Comparison of ENCODE assay signal across 7 mouse cellular contexts in genomic region chr2:92423702-92424461, GRCm38 (mm10). TPM values are rescaled to one million over a fixed set of nuclear protein-coding genes. Genes with fewer than 3 reads are reported as not detected.
A peak's percentile ranks its signal among the peaks of the same experiment; 100 is the strongest.
DNase-seq lines count a peak whose midpoint lies in the region; ATAC-seq and TF ChIP-seq lines count a peak whose summit lies in the region.

No protein-coding gene starts in this region.

- H3K4me3 ChIP-seq in embryonic facial prominence, embryonic 15.5 days (replicated peaks): no peak overlapping the region
- no peak overlapping the region for H3K4me3 ChIP-seq in limb, embryonic 14.5 days (replicated peaks; ENCODE audit: low read length)

- peak; percentile 37 for ATAC-seq in embryonic facial prominence, embryonic 15.5 days (ENCODE audit: insufficient number of reproducible peaks, low FRiP score, low TSS enrichment, low read depth)
- no peak for ATAC-seq in limb, embryonic 14.5 days (ENCODE audit: low FRiP score, low read depth)

- H3K4me2 ChIP-seq in embryonic facial prominence, embryonic 15.5 days (replicated peaks): no peak overlapping the region
- H3K4me2 ChIP-seq in limb, embryonic 14.5 days (replicated peaks; ENCODE audit: low read depth, low read length, severe bottlenecking): no peak overlapping the region

- peaks cover 58% of the 10 kb centered on the region for H3K36me3 ChIP-seq in embryonic facial prominence, embryonic 15.5 days
- peaks cover 71% of the 10 kb centered on the region for H3K36me3 ChIP-seq in limb, embryonic 14.5 days (ENCODE audit: control insufficient read depth, insufficient read depth, low read length)

- DNase-seq in adrenal gland, postnatal 4 days (ENCODE audit: low spot score in 2 of 2): peak; percentile 80 to 89
- DNase-seq in heart, adult 9 months (ENCODE audit: low spot score in 2 of 2): peak; percentile 97 to 98
- DNase-seq in kidney, adult 8-10 months: peak; percentile 98 to 99
- no peak for DNase-seq in limb, embryonic 14.5 days (ENCODE audit: low spot score)
- peak; percentile 79 for DNase-seq in ovary, postnatal 14 days (ENCODE audit: low spot score)
- DNase-seq in urinary bladder, postnatal 36 days (ENCODE audit: low spot score in 2 of 2): peak; percentile 85 to 97

- no peak overlapping the region for H3K9ac ChIP-seq in embryonic facial prominence, embryonic 15.5 days
- H3K9ac ChIP-seq in limb, embryonic 14.5 days (ENCODE audit: low read depth, low read length, severe bottlenecking): no peak overlapping the region

- peaks cover 48% of the 10 kb centered on the region for H3K4me1 ChIP-seq in embryonic facial prominence, embryonic 15.5 days
- peaks cover 42% of the 10 kb centered on the region for H3K4me1 ChIP-seq in limb, embryonic 14.5 days (ENCODE audit: control insufficient read depth, insufficient read depth, low read length)

- 77% methylated on average over 9 of the region's 9 CpGs for WGBS in embryonic facial prominence, embryonic 15.5 days
- WGBS in limb, embryonic 14.5 days: 89% methylated on average over 9 of the region's 9 CpGs

- no peaks in the 10 kb centered on the region for H3K27me3 ChIP-seq in embryonic facial prominence, embryonic 15.5 days
- no peaks in the 10 kb centered on the region for H3K27me3 ChIP-seq in limb, embryonic 14.5 days (ENCODE audit: control insufficient read depth, insufficient read depth, low read length)

- TF ChIP-seq POLR2A in limb, embryonic 14.5 days (IDR thresholded peaks at IDR 0.05; ENCODE audit: borderline replicate concordance, extremely low read depth, insufficient read depth, insufficient read length): no peak

- no peaks in the 10 kb centered on the region for H3K9me3 ChIP-seq in embryonic facial prominence, embryonic 15.5 days (replicated peaks)
- no peaks in the 10 kb centered on the region for H3K9me3 ChIP-seq in limb, embryonic 14.5 days (ENCODE audit: control insufficient read depth, low read length)

- peak overlapping the region; percentile 79 for H3K27ac ChIP-seq in embryonic facial prominence, embryonic 15.5 days (replicated peaks)
- H3K27ac ChIP-seq in limb, embryonic 14.5 days (replicated peaks; ENCODE audit: low read depth, low read length): peak overlapping the region; percentile 87

RNA-seq across cellular contexts. Expression of gene Cry2, which starts 10.0 kb away (rescaled TPM):
- 10 to 100 TPM; 58.6 to 65.8 TPM for total RNA-seq in adrenal gland, postnatal 4 days (2021)
- 30.6 and 33.9 TPM in 2 replicates for polyA plus RNA-seq in embryonic facial prominence, embryonic 15.5 days (2015; fragmentation: Nextera tagmentation; extraction: Ambion mirVana)
- 27.2 and 33.5 TPM in 2 replicates for polyA plus RNA-seq in limb, embryonic 14.5 days (2012; rRNA removed)
- 30.2 and 34.8 TPM in 2 replicates for polyA plus RNA-seq in limb, embryonic 14.5 days (2014; fragmentation: Nextera tagmentation; extraction: Ambion mirVana)

RNA-seq across cellular contexts. Expression of gene Mapk8ip1, which starts 22.8 kb away (rescaled TPM):
- total RNA-seq in adrenal gland, postnatal 4 days (2021): 10 to 100 TPM; 48.9 to 52.3 TPM
- polyA plus RNA-seq in embryonic facial prominence, embryonic 15.5 days (2015; fragmentation: Nextera tagmentation; extraction: Ambion mirVana): 34.0 and 34.6 TPM in 2 replicates
- polyA plus RNA-seq in limb, embryonic 14.5 days (2012; rRNA removed): 42.5 and 54.8 TPM in 2 replicates
- 12.9 and 13.8 TPM in 2 replicates for polyA plus RNA-seq in limb, embryonic 14.5 days (2014; fragmentation: Nextera tagmentation; extraction: Ambion mirVana)

RNA-seq across cellular contexts. Expression of gene Slc35c1, which starts 36.5 kb away (rescaled TPM):
- total RNA-seq in adrenal gland, postnatal 4 days (2021): 10 to 100 TPM; 22.7 to 23.7 TPM
- 14.5 and 18.4 TPM in 2 replicates for polyA plus RNA-seq in embryonic facial prominence, embryonic 15.5 days (2015; fragmentation: Nextera tagmentation; extraction: Ambion mirVana)
- polyA plus RNA-seq in limb, embryonic 14.5 days (2012; rRNA removed): 16.1 and 24.1 TPM in 2 replicates
- 14.3 and 15.1 TPM in 2 replicates for polyA plus RNA-seq in limb, embryonic 14.5 days (2014; fragmentation: Nextera tagmentation; extraction: Ambion mirVana)

RNA-seq across cellular contexts. Expression of gene 1700029I15Rik, which starts 41.5 kb away (rescaled TPM):
- total RNA-seq in adrenal gland, postnatal 4 days (2021): 10 to 100 TPM; 13.8 to 13.9 TPM
- polyA plus RNA-seq in embryonic facial prominence, embryonic 15.5 days (2015; fragmentation: Nextera tagmentation; extraction: Ambion mirVana): 3.4 and 6.3 TPM in 2 replicates
- polyA plus RNA-seq in limb, embryonic 14.5 days (2012; rRNA removed): 3.1 and 3.5 TPM in 2 replicates
- polyA plus RNA-seq in limb, embryonic 14.5 days (2014; fragmentation: Nextera tagmentation; extraction: Ambion mirVana): 1.7 and 2.4 TPM in 2 replicates

RNA-seq across cellular contexts. Expression of gene Large2, which starts 49.2 kb away (rescaled TPM):
- 10 to 100 TPM in 1 of 2 experiments, 1 to 10 TPM in 1; 4.7 to 12.0 TPM for total RNA-seq in adrenal gland, postnatal 4 days (2021)
- 22.5 and 23.6 TPM in 2 replicates for polyA plus RNA-seq in embryonic facial prominence, embryonic 15.5 days (2015; fragmentation: Nextera tagmentation; extraction: Ambion mirVana)
- 32.7 and 41.1 TPM in 2 replicates for polyA plus RNA-seq in limb, embryonic 14.5 days (2012; rRNA removed)
- 15.0 and 16.3 TPM in 2 replicates for polyA plus RNA-seq in limb, embryonic 14.5 days (2014; fragmentation: Nextera tagmentation; extraction: Ambion mirVana)
